ENCODE assay signal across 10 mouse cellular contexts in genomic region chr2:49718935-49719850, GRCm38 (mm10).
DNase-seq lines count a peak whose midpoint lies in the region; ATAC-seq and TF ChIP-seq lines count a peak whose summit lies in the region.
"Had no signal": no experiment of that assay in that cellular context is flagged by ENCODE, and none has a peak within 500 bp of the region (broad histone marks: within the 10 kb centered on the region; RNA-seq: fewer than 3 reads in every experiment).

No protein-coding gene starts in this region.

- peak; percentile 76 for ATAC-seq in forebrain, embryonic 12.5 days (ENCODE audit: low FRiP score)
- ATAC-seq in hindbrain, embryonic 15.5 days (ENCODE audit: low FRiP score, low read depth): no peak
- ATAC-seq in midbrain, embryonic 15.5 days (replicated peaks): 0 out of 2 replicates have a peak, but pooled peaks have one; percentile 8
- no peak for ATAC-seq in activated CD4-positive, CD25-positive, alpha-beta regulatory T cell, adult 4 months

- peak overlapping the region; percentile 31; the same call in 1 of the 2 replicates for H3K4me2 ChIP-seq in forebrain, embryonic 12.5 days
- H3K4me2 ChIP-seq in hindbrain, embryonic 15.5 days: no peak overlapping the region
- no peak overlapping the region for H3K4me2 ChIP-seq in midbrain, embryonic 15.5 days

- WGBS in heart, embryonic 10.5 days: 43% methylated on average over 8 of the region's 8 CpGs
- 3% methylated on average over 8 of the region's 8 CpGs for WGBS in forebrain, embryonic 12.5 days
- 18% methylated on average over 8 of the region's 8 CpGs for WGBS in hindbrain, embryonic 15.5 days
- WGBS in midbrain, embryonic 15.5 days: 14% methylated on average over 8 of the region's 8 CpGs
- WGBS in lung, adult 2 months: 64% methylated on average over 8 of the region's 8 CpGs

- TF ChIP-seq CTCF in lung, adult 2 months (IDR thresholded peaks at IDR 0.05; ENCODE audit: insufficient read depth, low read length): no peak

- TF ChIP-seq POLR2A in lung, adult 2 months (IDR thresholded peaks at IDR 0.05; ENCODE audit: borderline replicate concordance, extremely low read depth, low read depth, low read length): no peak

- no peaks in the 10 kb centered on the region for H3K9me3 ChIP-seq in heart, embryonic 10.5 days
- H3K9me3 ChIP-seq in forebrain, embryonic 12.5 days: no peaks in the 10 kb centered on the region
- no peaks in the 10 kb centered on the region for H3K9me3 ChIP-seq in hindbrain, embryonic 15.5 days
- no peaks in the 10 kb centered on the region for H3K9me3 ChIP-seq in midbrain, embryonic 15.5 days

- no peak for DNase-seq in heart, embryonic 10.5 days (ENCODE audit: low spot score)
- DNase-seq in heart, adult 8-10 months (ENCODE audit: low spot score): no peak
- no peak for DNase-seq in urinary bladder, adult 18-20 months (ENCODE audit: low spot score in 2 of 2)
- DNase-seq in lung, adult 2 months: no peak
- DNase-seq: liver; thymus, postnatal 25 days had no signal

- H3K4me3 ChIP-seq in heart, embryonic 10.5 days: 0 out of 2 replicates have a peak overlapping the region, but pooled peaks have one; percentile 12
- no peak overlapping the region for H3K4me3 ChIP-seq in forebrain, embryonic 12.5 days (replicated peaks)
- H3K4me3 ChIP-seq in hindbrain, embryonic 15.5 days: no peak overlapping the region
- H3K4me3 ChIP-seq in midbrain, embryonic 15.5 days: no peak overlapping the region
- no peak overlapping the region for H3K4me3 ChIP-seq in lung, adult 2 months (replicated peaks; ENCODE audit: extremely low read depth, low read depth, low read length)

- H3K27me3 ChIP-seq in heart, embryonic 10.5 days (ENCODE audit: insufficient read depth, poor library complexity, severe bottlenecking): no peaks in the 10 kb centered on the region
- H3K27me3 ChIP-seq in forebrain, embryonic 12.5 days: no peaks in the 10 kb centered on the region
- no peaks in the 10 kb centered on the region for H3K27me3 ChIP-seq in hindbrain, embryonic 15.5 days
- no peaks in the 10 kb centered on the region for H3K27me3 ChIP-seq in midbrain, embryonic 15.5 days (replicated peaks)

- H3K27ac ChIP-seq in heart, embryonic 10.5 days: peak overlapping the region; percentile 63
- peak overlapping the region; percentile 93 for H3K27ac ChIP-seq in forebrain, embryonic 12.5 days
- H3K27ac ChIP-seq in hindbrain, embryonic 15.5 days (replicated peaks): peak overlapping the region; percentile 79
- H3K27ac ChIP-seq in midbrain, embryonic 15.5 days: peak overlapping the region; percentile 83

- H3K36me3 ChIP-seq in heart, embryonic 10.5 days: no peaks in the 10 kb centered on the region
- peaks cover 33% of the 10 kb centered on the region for H3K36me3 ChIP-seq in forebrain, embryonic 12.5 days (replicated peaks)
- H3K36me3 ChIP-seq in hindbrain, embryonic 15.5 days: peaks cover 22% of the 10 kb centered on the region; the same call in 1 of the 2 replicates
- peaks cover 10% of the 10 kb centered on the region; the same call in 1 of the 2 replicates for H3K36me3 ChIP-seq in midbrain, embryonic 15.5 days (replicated peaks)

- H3K9ac ChIP-seq in forebrain, embryonic 12.5 days: peak overlapping the region; percentile 13; the same call in 1 of the 2 replicates
- H3K9ac ChIP-seq in hindbrain, embryonic 15.5 days: 0 out of 2 replicates have a peak overlapping the region, but pooled peaks have one; percentile 22
- H3K9ac ChIP-seq in midbrain, embryonic 15.5 days: no peak overlapping the region

- peaks cover 37% of the 10 kb centered on the region for H3K4me1 ChIP-seq in heart, embryonic 10.5 days
- peaks cover 57% of the 10 kb centered on the region for H3K4me1 ChIP-seq in forebrain, embryonic 12.5 days
- peaks cover 56% of the 10 kb centered on the region for H3K4me1 ChIP-seq in hindbrain, embryonic 15.5 days (replicated peaks)
- H3K4me1 ChIP-seq in midbrain, embryonic 15.5 days: peaks cover 58% of the 10 kb centered on the region
- no peaks in the 10 kb centered on the region; the same call in 1 of the 2 replicates for H3K4me1 ChIP-seq in lung, adult 2 months (ENCODE audit: control insufficient read depth, insufficient read depth, low read length)

Comparison
In these comparisons a context has a peak if more than half of its experiments do, and no peak if none do; other contexts are left out.
1. ATAC-seq: peak in forebrain, embryonic 12.5 days (single experiment) and midbrain, embryonic 15.5 days (single experiment); none in hindbrain, embryonic 15.5 days (single experiment) and activated CD4-positive, CD25-positive, alpha-beta regulatory T cell, adult 4 months (single experiment).
2. Peak in every context shown above with its lines, with median percentiles within 50 percentile points of each other: H3K27ac ChIP-seq.